In the genomic region with DNA sequence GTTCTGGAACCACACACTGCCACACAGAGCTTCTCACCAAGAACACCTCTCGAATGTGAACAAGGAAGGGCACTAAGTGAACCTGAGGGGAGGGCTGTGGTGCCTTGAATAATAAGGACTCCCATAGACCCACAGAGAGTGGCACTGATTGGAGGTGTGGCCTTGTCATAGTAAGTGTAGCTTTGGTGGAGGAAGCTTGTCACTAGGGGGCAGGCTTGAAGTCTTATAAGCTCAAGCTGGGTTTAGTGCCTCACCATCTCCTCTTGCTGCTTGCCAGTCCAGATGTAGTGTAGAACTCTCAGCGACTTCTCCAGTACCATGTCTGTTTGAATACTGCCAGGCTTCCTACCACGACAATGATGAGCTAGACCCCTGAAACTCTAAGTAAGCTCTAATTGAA, we compare ENCODE assay signal across 9 mouse cellular contexts. TPM values are rescaled to one million over a fixed set of nuclear protein-coding genes. Genes with fewer than 3 reads are reported as not detected.
A peak's percentile ranks its signal among the peaks of the same experiment; 100 is the strongest.
DNase-seq lines count a peak whose midpoint lies in the region; TF ChIP-seq lines count a peak whose summit lies in the region.
"Had no signal": no experiment of that assay in that cellular context is flagged by ENCODE, and none has a peak within 500 bp of the region (broad histone marks: within the 10 kb centered on the region; RNA-seq: fewer than 3 reads in every experiment).

No protein-coding gene starts in this region.

- WGBS in heart, embryonic 10.5 days = 66% methylated on average over 3 of the region's 3 CpGs
- WGBS in thymus, adult 2 months = 71% methylated on average over 3 of the region's 3 CpGs
- 71% methylated on average over 3 of the region's 3 CpGs for WGBS in limb, embryonic 10.5 days

- TF ChIP-seq CTCF in thymus, adult 2 months (IDR thresholded peaks at IDR 0.05; ENCODE audit: borderline replicate concordance, control insufficient read depth, extremely low read depth, insufficient read depth, low read length, poor library complexity) = no peak

- H3K4me3 ChIP-seq in heart, embryonic 10.5 days = no peak overlapping the region
- no peak overlapping the region for H3K4me3 ChIP-seq in thymus, adult 2 months (ENCODE audit: control insufficient read depth, insufficient read depth, low read length)
- H3K4me3 ChIP-seq in limb, embryonic 10.5 days = no peak overlapping the region
- H3K4me3 ChIP-seq: embryonic facial prominence, embryonic 15.5 days had no signal

- no peaks in the 10 kb centered on the region for H3K4me1 ChIP-seq in heart, embryonic 10.5 days
- no peaks in the 10 kb centered on the region for H3K4me1 ChIP-seq in thymus, adult 2 months (replicated peaks; ENCODE audit: control insufficient read depth, insufficient read depth, low read length)
- H3K4me1 ChIP-seq in limb, embryonic 10.5 days = no peaks in the 10 kb centered on the region
- H3K4me1 ChIP-seq: embryonic facial prominence, embryonic 15.5 days had no signal

- H3K27ac ChIP-seq in heart, embryonic 10.5 days = no peak overlapping the region
- H3K27ac ChIP-seq in thymus, adult 2 months (ENCODE audit: control insufficient read depth, insufficient read depth, low read length) = no peak overlapping the region
- H3K27ac ChIP-seq in limb, embryonic 10.5 days = no peak overlapping the region
- H3K27ac ChIP-seq: embryonic facial prominence, embryonic 15.5 days had no signal

- intact Hi-C loops in heart, postnatal 10 days (cut with DNase I) = loop anchor here (1.0 to 5.0 kb wide), 2 partner anchors 13 to 225 kb away; no protein-coding TSS in a partner anchor

- no peaks in the 10 kb centered on the region for H3K27me3 ChIP-seq in heart, embryonic 10.5 days (ENCODE audit: insufficient read depth, poor library complexity, severe bottlenecking)
- H3K27me3 ChIP-seq in thymus, adult 2 months (ENCODE audit: control insufficient read depth, insufficient read depth, low read length) = no peaks in the 10 kb centered on the region
- no peaks in the 10 kb centered on the region for H3K27me3 ChIP-seq in limb, embryonic 10.5 days (ENCODE audit: low read depth, poor library complexity, severe bottlenecking)
- H3K27me3 ChIP-seq: embryonic facial prominence, embryonic 15.5 days had no signal

- H3K36me3 ChIP-seq in heart, embryonic 10.5 days = no peaks in the 10 kb centered on the region
- no peaks in the 10 kb centered on the region for H3K36me3 ChIP-seq in thymus, adult 2 months (ENCODE audit: control insufficient read depth, insufficient read depth, low read length)
- no peaks in the 10 kb centered on the region for H3K36me3 ChIP-seq in limb, embryonic 10.5 days
- H3K36me3 ChIP-seq: embryonic facial prominence, embryonic 15.5 days had no signal

- no peak for TF ChIP-seq POLR2A in thymus, adult 2 months (IDR thresholded peaks at IDR 0.05; ENCODE audit: control insufficient read depth, extremely low read depth, insufficient read depth, low read length, poor library complexity)

- no peaks in the 10 kb centered on the region for H3K9me3 ChIP-seq in heart, embryonic 10.5 days
- no peaks in the 10 kb centered on the region for H3K9me3 ChIP-seq in limb, embryonic 10.5 days (replicated peaks)
- H3K9me3 ChIP-seq: embryonic facial prominence, embryonic 15.5 days had no signal

- DNase-seq in heart, postnatal 10 days = peak; percentile 39 to 55
- no peak for DNase-seq in heart, embryonic 10.5 days (ENCODE audit: low spot score)
- peak; percentile 67 for DNase-seq in A20 (ENCODE audit: low read depth, low spot score)
- peak; percentile 57 for DNase-seq in adrenal gland, adult 2 months
- peak; percentile 43 to 55 for DNase-seq in kidney, postnatal 4 days
- DNase-seq in ovary, postnatal 10 days (ENCODE audit: low spot score) = no peak
- no peak for DNase-seq in thymus, adult 2 months
- DNase-seq in limb, embryonic 10.5 days (ENCODE audit: low spot score) = no peak

RNA-seq across cellular contexts. Expression of gene Tpo, which starts 9.7 kb away (rescaled TPM):
- total RNA-seq in heart, postnatal 10 days (2021) = not detected
- polyA plus RNA-seq in heart, embryonic 10.5 days (2016; fragmentation: Nextera tagmentation; extraction: Ambion mirVana) = not detected in 2 replicates
- not detected for total RNA-seq in adrenal gland, adult 2 months (2021)
- 0.03 TPM in 1 of 2 replicates, not detected in the other for polyA plus RNA-seq in adrenal gland, adult 2 months (2012; rRNA removed)
- 0.04 and 0.12 TPM in 2 replicates for polyA plus RNA-seq in thymus, adult 2 months (2012; rRNA removed)
- polyA plus RNA-seq in limb, embryonic 10.5 days (2016; fragmentation: Nextera tagmentation; extraction: Ambion mirVana) = not detected in 2 replicates

Comparison
In these comparisons a context has a peak if more than half of its experiments do, and no peak if none do; other contexts are left out.
1. DNase-seq: peak in heart, postnatal 10 days (2 of 2), A20 (single experiment), adrenal gland, adult 2 months (single experiment) and kidney, postnatal 4 days (2 of 2); none in heart, embryonic 10.5 days (single experiment), ovary, postnatal 10 days (single experiment), thymus, adult 2 months (single experiment) and limb, embryonic 10.5 days (single experiment).